Mouse (Mus musculus) liver, postnatal 0 days (tissue): ENCODE results near the gene Nnat. TPM values are rescaled to one million over a fixed set of nuclear protein-coding genes. Genes with fewer than 3 reads are reported as not detected.
A peak's percentile ranks its signal among the peaks of the same experiment; 100 is the strongest.

Experiments used
- ATAC-seq: fragments of 200-750 bp; cut with Nextera tagmentation; 2 replicates; pipeline ENCODE4 v1.8.0; 2017; ENCODE audit warnings: mild to moderate bottlenecking, moderate library complexity
- DNase-seq: peaks from one replicate; pipeline ENCODE4 v3.0.0-alpha.2; 2016
- H3K27ac ChIP-seq: fragments of 300-500 bp; sonication (generic); 2 replicates; pipeline ENCODE4 v1.5.1; 2014; ENCODE audit warnings: antibody characterized with exemption, moderate library complexity, mild to moderate bottlenecking, low read depth
- H3K27me3 ChIP-seq: fragments of 300-500 bp; sonication (generic); 2 replicates; pipeline ENCODE4 v1.6.1; 2014; ENCODE audit warnings: low read length, control low read depth, mixed read lengths; ENCODE audit not compliant: insufficient read depth
- H3K36me3 ChIP-seq: fragments of 300-500 bp; sonication (generic); replicated peaks from 2 replicates; pipeline ENCODE4 v1.6.1; 2014; ENCODE audit warnings: mild to moderate bottlenecking, control low read depth, low read length, moderate library complexity, mixed read lengths; ENCODE audit not compliant: insufficient read depth
- H3K4me1 ChIP-seq: fragments of 300-500 bp; sonication (generic); 2 replicates; pipeline ENCODE4 v1.6.1; 2014; ENCODE audit warnings: antibody characterized with exemption, mild to moderate bottlenecking, control low read depth; ENCODE audit not compliant: insufficient read depth
- H3K4me2 ChIP-seq: fragments of 300-500 bp; sonication (generic); 2 replicates; pipeline ENCODE4 v1.6.1; 2014; ENCODE audit warnings: low read depth, mild to moderate bottlenecking, low read length, moderate library complexity, mixed read lengths
- H3K4me3 ChIP-seq: fragments of 300-500 bp; sonication (generic); 2 replicates; pipeline ENCODE4 v1.5.1; 2014; ENCODE audit warnings: low read depth, low read length
- H3K9ac ChIP-seq: fragments of 300-500 bp; sonication (generic); replicated peaks from 2 replicates; pipeline ENCODE4 v1.6.1; 2014; ENCODE audit warnings: mild to moderate bottlenecking, moderate library complexity
- H3K9me3 ChIP-seq: fragments of 300-500 bp; sonication (generic); 2 replicates; pipeline ENCODE4 v1.6.1; 2016; ENCODE audit warnings: mild to moderate bottlenecking, control low read depth, low read length, mixed read lengths
- CTCF ChIP-seq: sonication (generic); IDR thresholded peaks from 2 replicates; pipeline ENCODE4 v1.5.1; 2016; ENCODE audit warnings: antibody characterized with exemption, low read depth
- EP300 ChIP-seq: IDR thresholded peaks from 2 replicates; pipeline ENCODE4 v1.6.1; 2016; ENCODE audit warnings: antibody characterized with exemption, low read depth, mild to moderate bottlenecking
- WGBS: fragments of 180-500 bp; shearing (Covaris S2); extraction: QIAGEN DNeasy Blood & Tissue Kit; methylation state at CpG from one replicate; pipeline ENCODE4 v1.1.7; 2014; ENCODE audit not compliant: insufficient replicate concordance; 5-methylcytosine and 5-hydroxymethylcytosine counted together
- polyA plus RNA-seq: library from polyadenylated mRNA; unstranded; fragments of >200 nt; fragmentation: Nextera tagmentation; extraction: Ambion mirVana; gene quantifications from 2 replicates; pipeline ENCODE4 v1.2.1, GENCODE M21; 2015

Gene Nnat
- polyA plus RNA-seq, 1 experiment from 2014 or later, result 6.6 TPM

GRCm38 (mm10) chr2:157537118-157537517 lies 22.8 kb upstream of the Nnat start:
- Histone ChIP-seq H3K27ac (no peak overlapping the region), H3K9me3 (no peaks in the 10 kb centered on the region), H3K4me1 (peaks cover 18% of the 10 kb centered on the region), H3K9ac (no peak overlapping the region), H3K27me3 (no peaks in the 10 kb centered on the region), H3K4me3 (no peak overlapping the region), H3K36me3 (no peaks in the 10 kb centered on the region), H3K4me2 (no peak overlapping the region)
- 50% methylated on average over 7 of the region's 7 CpGs for WGBS
- DNase-seq (no peak), ATAC-seq (no peak)
- TF ChIP-seq CTCF, result no peak
- no peak for TF ChIP-seq EP300

GRCm38 (mm10) chr2:157540073-157540952 lies 19.6 kb upstream of the Nnat start:
- H3K4me2 ChIP-seq, result no peak overlapping the region
- peak; percentile 11; the same call in 1 of the 2 replicates for ATAC-seq

GRCm38 (mm10) chr2:157540953-157541569 lies 18.8 kb upstream of the Nnat start:
- Histone ChIP-seq H3K4me2 (no peak overlapping the region), H3K9ac (no peak overlapping the region), H3K36me3 (0 out of 2 replicates have a peak, but pooled peaks cover 4% of the 10 kb centered on the region), H3K4me1 (peaks cover 17% of the 10 kb centered on the region), H3K27me3 (no peaks in the 10 kb centered on the region), H3K9me3 (no peaks in the 10 kb centered on the region), H3K27ac (no peak overlapping the region), H3K4me3 (no peak overlapping the region)
- 59% methylated on average over 9 of the region's 9 CpGs for WGBS
- TF ChIP-seq CTCF (no peak), EP300 (no peak)
- DNase-seq (no peak), ATAC-seq (no peak)

More at GRCm38 (mm10) chr2:157540073-157540952, 19.6 kb upstream of the Nnat start:
- no peak overlapping the region for H3K4me3 ChIP-seq
- no peak for DNase-seq
- no peak for TF ChIP-seq EP300
- WGBS, result 65% methylated on average over 24 of the region's 24 CpGs
- peaks cover 19% of the 10 kb centered on the region for H3K4me1 ChIP-seq
- 0 out of 2 replicates have a peak, but pooled peaks cover 4% of the 10 kb centered on the region for H3K36me3 ChIP-seq
- no peak overlapping the region for H3K9ac ChIP-seq
- H3K27me3 ChIP-seq, result no peaks in the 10 kb centered on the region
- H3K27ac ChIP-seq, result no peak overlapping the region
- H3K9me3 ChIP-seq, result no peaks in the 10 kb centered on the region

GRCm38 (mm10) chr2:157541631-157542030 lies 18.2 kb upstream of the Nnat start:
- Histone ChIP-seq H3K4me3 (no peak overlapping the region), H3K27ac (no peak overlapping the region), H3K9me3 (no peaks in the 10 kb centered on the region), H3K36me3 (0 out of 2 replicates have a peak, but pooled peaks cover 4% of the 10 kb centered on the region), H3K27me3 (no peaks in the 10 kb centered on the region), H3K4me1 (peaks cover 11% of the 10 kb centered on the region), H3K4me2 (no peak overlapping the region), H3K9ac (no peak overlapping the region)
- TF ChIP-seq CTCF, result no peak
- no peak for TF ChIP-seq EP300
- ATAC-seq (no peak), DNase-seq (no peak)
- 80% methylated on average over 8 of the region's 8 CpGs for WGBS

GRCm38 (mm10) chr2:157542415-157542814 lies 17.5 kb upstream of the Nnat start:
- H3K9ac ChIP-seq, result no peak overlapping the region
- H3K9me3 ChIP-seq, result no peaks in the 10 kb centered on the region
- peaks cover 9% of the 10 kb centered on the region for H3K4me1 ChIP-seq
- H3K4me3 ChIP-seq, result no peak overlapping the region
- no peak overlapping the region for H3K4me2 ChIP-seq
- H3K27ac ChIP-seq, result no peak overlapping the region
- TF ChIP-seq CTCF (no peak), EP300 (no peak)
- H3K36me3 ChIP-seq, result 0 out of 2 replicates have a peak, but pooled peaks cover 4% of the 10 kb centered on the region
- WGBS, result 60% methylated on average over 4 of the region's 4 CpGs
- H3K27me3 ChIP-seq, result no peaks in the 10 kb centered on the region
- no peak for DNase-seq
- no peak for ATAC-seq

- ATAC-seq, result no peak
- 79% methylated on average over 9 of the region's 9 CpGs for WGBS
Measured at GRCm38 (mm10) chr2:157544333-157544888, 15.5 kb upstream of the Nnat start.

More at GRCm38 (mm10) chr2:157544333-157544888, 15.5 kb upstream of the Nnat start:
- H3K9ac ChIP-seq, result no peak overlapping the region
- DNase-seq, result no peak
- H3K27me3 ChIP-seq, result no peaks in the 10 kb centered on the region
- H3K36me3 ChIP-seq, result 0 out of 2 replicates have a peak, but pooled peaks cover 6% of the 10 kb centered on the region
- no peaks in the 10 kb centered on the region for H3K9me3 ChIP-seq
- no peak overlapping the region for H3K4me2 ChIP-seq
- no peak overlapping the region for H3K27ac ChIP-seq
- H3K4me1 ChIP-seq, result peaks cover 9% of the 10 kb centered on the region
- no peak overlapping the region for H3K4me3 ChIP-seq
- TF ChIP-seq EP300, result no peak
- no peak for TF ChIP-seq CTCF
